Mouse (Mus musculus): ENCODE data around the gene Spag6.

The Spag6 gene

GRCm38 (mm10) chr2:18688286-18688685 lies 5.5 kb upstream of the Spag6 start:
- no peak for DNase-seq (ENCODE audit: low read depth, low spot score)

GRCm38 (mm10) chr2:18688708-18689063 lies 5.1 kb upstream of the Spag6 start:
- no peak for DNase-seq (ENCODE audit: low read depth, low spot score)

GRCm38 (mm10) chr2:18689064-18689921 lies 4.5 kb upstream of the Spag6 start:
- no peak for DNase-seq (ENCODE audit: low read depth, low spot score)

GRCm38 (mm10) chr2:18690055-18690691 lies 3.7 kb upstream of the Spag6 start:
- no peak for DNase-seq (ENCODE audit: low read depth, low spot score)

GRCm38 (mm10) chr2:18690756-18691155 lies 3.1 kb upstream of the Spag6 start:
- DNase-seq (ENCODE audit: low read depth, low spot score), result no peak

GRCm38 (mm10) chr2:18692031-18692430 lies 1.8 kb upstream of the Spag6 start:
- DNase-seq (ENCODE audit: low read depth, low spot score), result no peak

- DNase-seq (ENCODE audit: low read depth, low spot score), result no peak
These were observed 1.3 kb upstream of the Spag6 start for GRCm38 (mm10) chr2:18692548-18692947.

GRCm38 (mm10) chr2:18693491-18693870 lies 351 bp upstream of the Spag6 start:
- no peak for DNase-seq (ENCODE audit: low read depth, low spot score)

- DNase-seq (ENCODE audit: low read depth, low spot score), result no peak
These were observed 749 bp downstream of the Spag6 start for GRCm38 (mm10) chr2:18694611-18694950.

GRCm38 (mm10) chr2:18695163-18695562 lies 1.3 kb downstream of the Spag6 start:
- DNase-seq (ENCODE audit: low read depth, low spot score), result no peak

GRCm38 (mm10) chr2:18695629-18696150 lies 1.9 kb downstream of the Spag6 start:
- no peak for DNase-seq (ENCODE audit: low read depth, low spot score)

GRCm38 (mm10) chr2:18697591-18698244 lies 3.9 kb downstream of the Spag6 start:
- no peak for DNase-seq (ENCODE audit: low read depth, low spot score)

GRCm38 (mm10) chr2:18698663-18699385 lies 5.0 kb downstream of the Spag6 start:
- no peak for DNase-seq (ENCODE audit: low read depth, low spot score)

GRCm38 (mm10) chr2:18699401-18699990 lies 5.7 kb downstream of the Spag6 start:
- DNase-seq (ENCODE audit: low read depth, low spot score), result no peak

- no peak for DNase-seq (ENCODE audit: low read depth, low spot score)
These were observed 16.5 kb downstream of the Spag6 start for GRCm38 (mm10) chr2:18710356-18710755.

- DNase-seq (ENCODE audit: low read depth, low spot score), result no peak
These were observed 19.2 kb downstream of the Spag6 start for GRCm38 (mm10) chr2:18713071-18713470.

GRCm38 (mm10) chr2:18714337-18714736 lies 20.5 kb downstream of the Spag6 start:
- DNase-seq (ENCODE audit: low read depth, low spot score), result no peak

- no peak for DNase-seq (ENCODE audit: low read depth, low spot score)
These were observed 24.7 kb downstream of the Spag6 start for GRCm38 (mm10) chr2:18718521-18718920.

GRCm38 (mm10) chr2:18722208-18722830 lies 28.5 kb downstream of the Spag6 start:
- DNase-seq (ENCODE audit: low read depth, low spot score), result no peak

GRCm38 (mm10) chr2:18724462-18724861 lies 30.6 kb downstream of the Spag6 start:
- DNase-seq (ENCODE audit: low read depth, low spot score), result no peak

GRCm38 (mm10) chr2:18725880-18726279 lies 32.0 kb downstream of the Spag6 start:
- DNase-seq (ENCODE audit: low read depth, low spot score), result no peak

Measured in skeletal muscle tissue, adult 2 months (tissue).